Mouse (Mus musculus): ENCODE results near the gene Nfib.

Nfib gene

GRCm38 (mm10) chr4:82704841-82705794 lies at the start of gene Nfib:
Gene Nfib (minus strand): TSS chr4:82705750.
- DNase-seq: no peak

DNA sequence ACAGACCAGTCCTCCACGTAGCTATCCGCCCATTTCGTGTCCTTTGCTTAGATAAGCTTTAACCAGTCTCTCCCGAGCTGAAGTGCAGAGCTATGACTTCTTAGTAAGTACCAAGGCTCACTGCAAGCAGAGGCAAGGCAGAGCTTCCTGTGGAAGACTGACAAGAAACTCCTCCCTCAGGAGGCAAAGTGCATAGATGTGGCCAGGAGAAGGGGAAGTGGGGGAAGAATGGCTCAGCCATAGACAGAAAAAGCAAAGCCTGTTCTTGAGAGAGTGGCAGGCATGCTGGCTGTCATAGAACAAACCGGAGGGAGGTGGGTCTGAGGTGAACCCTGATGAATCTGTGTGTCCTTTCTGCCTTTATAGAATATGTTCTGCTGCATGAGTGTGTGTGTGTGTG lies 30.2 kb upstream of the Nfib start:
- DNase-seq: no peak

GRCm38 (mm10) chr4:82734765-82735481 lies 29.4 kb upstream of the Nfib start:
- DNase-seq: no peak

DNA sequence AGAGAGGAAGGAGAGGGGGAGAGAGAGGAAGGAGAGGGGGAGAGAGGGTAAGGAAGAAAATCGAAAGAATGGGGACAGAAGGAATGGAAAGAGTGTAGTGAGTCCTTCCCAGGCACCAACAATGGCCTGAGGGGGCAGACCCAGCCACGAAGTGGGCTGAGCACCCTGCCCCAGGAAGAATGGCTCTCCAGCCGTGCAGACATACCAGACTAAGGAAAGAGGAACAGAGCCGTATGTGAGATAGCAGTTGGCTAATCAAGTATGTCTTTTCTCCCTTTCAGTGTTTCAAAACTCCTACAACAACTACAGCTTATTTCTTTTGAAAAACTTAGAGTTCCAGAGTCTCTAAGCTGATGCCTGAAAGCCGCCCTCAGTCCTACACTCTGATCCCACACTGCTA lies 28.8 kb upstream of the Nfib start:
- DNase-seq: no peak

- no peak for DNase-seq
Measured at GRCm38 (mm10) chr4:82733636-82734035, 28.1 kb upstream of the Nfib start.

DNA sequence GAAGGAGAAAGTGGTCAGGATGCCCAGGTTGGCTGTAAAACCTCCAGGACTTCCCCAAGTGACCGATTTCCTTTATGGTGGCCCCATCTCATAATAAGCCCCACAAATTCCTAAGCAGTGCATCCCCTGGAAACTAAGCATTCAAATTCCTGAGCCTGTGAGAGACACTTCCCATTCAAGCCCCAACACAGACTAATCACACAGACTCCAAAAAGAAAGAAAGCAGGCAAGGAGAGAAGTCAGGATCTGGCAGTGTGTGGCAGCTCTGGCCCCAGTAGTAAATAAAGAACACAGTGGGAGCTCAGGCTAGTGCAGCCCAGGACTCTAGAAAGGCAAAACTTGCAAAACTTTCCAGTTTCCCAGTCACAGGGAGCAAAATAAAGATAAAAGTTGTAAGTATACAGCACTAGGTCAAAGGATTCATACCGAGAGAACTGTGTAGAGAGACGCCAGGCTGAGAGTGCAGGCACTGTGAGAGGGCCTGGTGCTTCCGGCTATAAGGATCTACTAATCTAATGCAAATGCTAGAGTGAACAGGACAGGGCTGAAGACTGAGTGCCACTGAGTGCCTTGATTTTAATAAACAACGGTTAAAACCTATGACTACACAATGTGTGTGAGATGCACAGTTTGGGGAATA lies 24.8 kb upstream of the Nfib start:
- DNase-seq: no peak

- no peak for DNase-seq
Measured at GRCm38 (mm10) chr4:82724058-82724457, 18.5 kb upstream of the Nfib start.

GRCm38 (mm10) chr4:82723048-82723447 lies 17.5 kb upstream of the Nfib start:
- no peak for DNase-seq

DNA sequence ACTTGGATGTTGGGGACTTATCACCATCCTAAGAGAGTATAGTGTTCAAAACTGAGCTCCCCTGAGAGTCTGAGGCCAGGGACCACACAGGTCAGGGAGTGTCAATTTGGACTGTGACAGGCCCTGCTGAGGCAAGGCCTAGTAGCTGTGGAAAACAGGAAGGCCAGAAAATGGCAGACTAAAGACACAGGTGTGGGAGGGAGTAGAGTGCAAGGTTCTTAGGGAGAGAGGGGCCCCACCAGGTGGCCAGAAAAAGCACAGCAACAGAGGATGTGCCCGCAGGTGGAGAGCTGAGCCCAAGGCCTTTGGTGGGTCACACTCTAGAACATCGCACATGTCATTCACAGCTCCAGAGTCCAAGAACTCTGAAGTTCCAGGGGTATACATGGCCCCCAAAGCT lies 10.3 kb upstream of the Nfib start:
- no peak for DNase-seq

DNA sequence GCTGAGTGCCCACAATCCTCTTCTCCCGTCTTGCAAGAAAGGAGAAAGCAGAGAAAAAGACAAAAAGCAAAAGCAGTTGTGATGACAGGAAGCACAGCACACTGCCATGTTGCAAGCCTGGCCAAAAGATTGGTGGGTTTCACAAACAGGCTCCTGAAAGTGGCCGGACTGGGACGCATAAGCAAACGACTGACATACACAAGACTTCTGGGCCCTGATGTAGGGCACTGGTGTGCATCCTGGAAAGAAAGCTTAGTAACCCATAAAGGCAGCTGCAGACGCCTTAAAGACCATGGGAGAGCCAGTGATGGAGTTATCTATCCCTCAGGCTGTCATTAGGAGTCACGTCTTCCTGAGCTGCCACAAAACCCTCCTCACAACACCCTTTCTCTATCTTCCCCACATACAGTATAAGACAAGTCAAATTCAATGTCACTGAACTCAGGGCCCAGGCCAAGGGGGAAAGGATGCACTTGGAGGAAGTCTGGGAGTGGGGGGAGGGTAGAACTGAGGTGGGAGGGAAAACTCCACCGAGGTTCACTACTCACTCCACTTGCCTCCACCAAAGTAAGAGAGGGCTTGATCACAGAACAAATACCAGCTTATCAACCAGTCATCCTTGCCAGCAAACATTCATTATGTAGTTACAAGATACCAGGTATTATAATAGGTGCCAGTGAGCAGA lies 6.2 kb upstream of the Nfib start:
- DNase-seq: no peak

DNA sequence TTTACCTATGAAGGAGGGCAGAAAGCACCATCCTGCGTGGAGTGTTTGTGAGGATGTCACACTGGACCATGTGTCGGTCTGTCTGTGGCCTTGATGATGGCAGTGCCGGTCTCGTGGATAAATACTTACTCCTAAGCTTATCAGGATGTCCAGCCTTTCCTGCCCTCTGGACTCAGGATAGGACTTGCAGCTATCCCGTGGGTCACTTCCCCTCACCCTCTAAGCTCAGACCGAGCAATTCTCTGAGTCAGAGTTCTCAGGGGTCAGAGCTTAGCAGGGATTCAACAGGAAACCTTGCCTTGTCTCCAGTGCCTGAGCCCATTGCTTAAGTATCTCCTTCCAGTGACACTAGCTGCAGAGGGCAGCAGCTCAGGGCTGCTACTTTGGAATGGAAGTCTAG lies 4.1 kb upstream of the Nfib start:
- DNase-seq: no peak

- no peak for DNase-seq
Measured at GRCm38 (mm10) chr4:82706012-82706411, 462 bp upstream of the Nfib start.

GRCm38 (mm10) chr4:82704079-82704830 lies 1.3 kb downstream of the Nfib start:
- no peak for DNase-seq

DNA sequence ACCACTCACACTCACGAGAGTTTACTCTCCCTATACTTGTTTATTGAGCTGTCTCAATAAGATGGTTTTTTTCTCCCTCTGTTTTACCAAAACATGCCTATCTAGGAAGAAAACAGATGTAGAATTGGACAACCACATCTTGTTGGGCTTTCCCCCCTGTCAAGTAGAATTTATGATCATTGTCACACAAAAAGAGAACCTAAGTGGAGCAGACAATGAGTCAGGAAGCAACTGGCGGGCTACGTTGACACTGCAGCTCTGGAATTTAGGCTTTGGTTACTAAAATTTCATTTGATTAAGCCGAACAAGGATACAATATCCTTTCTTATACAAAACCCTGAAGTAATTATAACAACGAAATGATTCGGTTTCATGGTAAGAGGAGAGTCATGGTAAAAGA lies 2.7 kb downstream of the Nfib start:
- DNase-seq: no peak

GRCm38 (mm10) chr4:82699504-82699903 lies 6.0 kb downstream of the Nfib start:
- DNase-seq: no peak

GRCm38 (mm10) chr4:82698616-82699015 lies 6.9 kb downstream of the Nfib start:
- no peak for DNase-seq

DNA sequence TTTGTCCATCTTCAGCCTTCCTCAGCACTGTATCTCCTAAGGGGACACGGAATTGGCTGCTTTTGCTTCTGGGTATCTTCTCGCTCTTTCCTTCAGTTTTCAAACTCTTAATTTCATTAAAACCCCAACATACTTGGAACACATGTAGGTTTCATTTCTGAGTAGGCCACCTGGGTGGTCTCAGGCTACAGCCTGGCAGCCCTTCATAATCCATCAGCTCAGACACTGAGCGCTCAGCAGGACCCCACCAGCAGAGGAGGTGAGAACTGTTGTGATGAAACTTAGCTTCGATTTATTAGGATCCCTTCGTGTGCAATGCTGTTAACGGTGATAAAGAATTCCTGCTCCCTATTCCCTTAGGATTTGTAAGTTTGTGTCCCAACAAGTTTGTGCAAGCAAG lies 8.4 kb downstream of the Nfib start:
- DNase-seq: no peak

- DNase-seq: no peak
Measured at GRCm38 (mm10) chr4:82695760-82696501, 9.6 kb downstream of the Nfib start.

- no peak for DNase-seq
Measured at GRCm38 (mm10) chr4:82692009-82692326, 13.6 kb downstream of the Nfib start.

DNA sequence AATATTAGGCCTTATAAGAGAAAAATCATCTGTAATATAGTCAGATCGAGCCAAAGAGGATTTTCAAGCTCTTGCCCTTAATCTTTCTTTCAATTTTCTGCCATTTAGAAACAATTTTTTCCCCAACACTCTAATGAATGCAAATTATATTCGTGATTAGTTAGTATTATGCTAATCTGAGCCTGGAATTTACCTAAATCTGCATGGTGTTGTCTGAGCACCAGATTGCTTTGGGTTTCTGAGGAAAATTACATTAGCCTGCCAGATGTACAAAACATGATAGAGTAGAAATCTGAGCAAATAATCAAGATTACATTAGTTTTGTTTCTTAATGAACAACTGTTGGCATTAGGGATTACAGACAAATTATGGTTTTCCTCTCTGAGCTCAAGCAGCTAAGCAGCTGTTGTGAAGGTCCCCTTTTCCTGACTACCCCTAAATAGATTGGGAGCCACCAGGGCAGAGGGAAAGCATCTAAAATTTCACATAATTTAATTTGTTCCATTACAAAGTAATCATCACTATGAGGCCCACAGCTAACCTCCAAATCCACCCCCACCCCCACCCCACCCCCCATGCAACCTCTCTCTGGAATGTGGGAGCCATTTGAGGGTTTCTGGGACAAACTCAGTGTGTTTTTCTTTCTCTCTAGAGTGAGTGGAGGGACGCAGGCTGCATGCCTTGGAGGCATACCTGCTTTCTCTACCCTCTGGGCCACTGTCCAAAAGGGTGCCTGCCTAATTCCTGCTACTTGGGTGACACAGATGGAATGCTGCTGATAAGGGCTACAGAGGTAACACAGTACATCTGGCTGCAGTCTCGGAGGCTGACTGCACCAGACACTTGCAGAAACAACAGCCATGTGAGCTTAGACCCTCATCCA lies 14.2 kb downstream of the Nfib start:
- DNase-seq: no peak

DNA sequence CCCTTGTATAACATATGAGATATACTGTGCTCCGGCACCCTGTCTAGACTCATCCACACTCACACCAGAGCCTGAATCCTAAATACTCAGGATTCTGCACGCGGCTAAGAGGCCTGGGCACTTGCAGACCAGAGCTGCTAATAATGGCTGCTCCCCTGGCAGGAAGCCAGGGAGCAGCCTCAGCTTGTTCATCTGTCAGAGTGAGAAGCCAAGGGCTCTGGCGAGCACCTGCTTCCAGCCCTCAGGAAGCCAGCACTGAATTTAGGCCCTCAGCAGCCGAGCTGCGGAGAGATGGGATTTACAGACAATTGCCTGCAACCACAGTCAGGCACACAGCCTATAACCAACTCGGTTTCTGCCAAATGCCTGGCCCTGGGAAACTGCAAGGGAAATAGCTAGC lies 15.3 kb downstream of the Nfib start:
- no peak for DNase-seq
